Mouse (Mus musculus) G1E (cell line): ENCODE measurements around the gene Arap2. TPM values are rescaled to one million over a fixed set of nuclear protein-coding genes. Genes with fewer than 3 reads are reported as not detected.

Experiments used
- ATAC-seq: 2 replicates; pipeline ENCODE4 v1.8.0; 2016; ENCODE audit warnings: mild to moderate bottlenecking; ENCODE audit not compliant: insufficient number of reproducible peaks, poor library complexity, low FRiP score, severe bottlenecking; ENCODE audit errors: extremely low read depth
- DNase-seq: peaks from one replicate; pipeline ENCODE4 v3.0.0; 2012; ENCODE audit warnings: low spot score
- H3K27me3 ChIP-seq: 2 replicates; pipeline ENCODE4 v1.6.1; 2012; ENCODE audit warnings: mild to moderate bottlenecking, low read length, inconsistent platforms; ENCODE audit not compliant: insufficient read depth
- H3K36me3 ChIP-seq: replicated peaks from 2 replicates; pipeline ENCODE3; 2012; ENCODE audit warnings: mild to moderate bottlenecking, inconsistent platforms
- H3K4me1 ChIP-seq: 2 replicates; pipeline ENCODE4 v1.6.1; 2012; ENCODE audit warnings: low read depth, low read length, inconsistent platforms, mixed read lengths; ENCODE audit not compliant: insufficient read depth
- H3K4me3 ChIP-seq: 2 replicates; pipeline ENCODE4 v1.5.1; 2012; ENCODE audit warnings: low read depth, mild to moderate bottlenecking, inconsistent platforms, low read length, moderate library complexity, mixed read lengths
- H3K9me3 ChIP-seq: replicated peaks from 2 replicates; pipeline ENCODE4 v1.6.1; 2012; ENCODE audit warnings: inconsistent platforms
- CTCF ChIP-seq: IDR thresholded peaks from 2 replicates; pipeline ENCODE4 v1.5.1; 2012; ENCODE audit warnings: low read depth, low read length, inconsistent platforms, mixed read lengths
- GATA1 ChIP-seq: IDR thresholded peaks from 2 replicates; pipeline ENCODE4 v1.6.1; 2012; ENCODE audit warnings: borderline replicate concordance, low read length, inconsistent platforms, mixed read lengths
- GATA2 ChIP-seq: IDR thresholded peaks from 2 replicates; pipeline ENCODE4 v1.6.1; 2012; ENCODE audit warnings: low read depth, low read length, inconsistent platforms, borderline replicate concordance
- POLR2AphosphoS5 ChIP-seq: IDR thresholded peaks from 2 replicates; pipeline ENCODE4 v1.6.1; 2012; ENCODE audit warnings: low read depth, low read length, inconsistent platforms; ENCODE audit not compliant: insufficient replicate concordance
- TAL1 ChIP-seq: conservative IDR thresholded peaks from 2 replicates; pipeline ENCODE4 v1.6.1; 2012; ENCODE audit warnings: low read depth, low read length, inconsistent platforms, mixed read lengths
- polyA plus RNA-seq: library from polyadenylated mRNA; stranded (reverse); fragments of >175 nt; gene quantifications from 2 replicates; pipeline ENCODE4 v1.2.3, GENCODE M21; 2012
- total RNA-seq, 2 experiments: library from RNA; stranded (forward) in 1 of 2; stranded (reverse) in 1 of 2; fragments of 200-1000 nt in 1 of 2; fragments of >200 nt in 1 of 2; fragmentation: Nextera tagmentation in 1 of 2; gene quantifications; 2 replicates each; pipeline ENCODE4 v1.2.3; 2014 to 2017

The Arap2 gene
- total and polyA plus RNA-seq, 3 experiments: 1.0 TPM; not detected in 2

DNA sequence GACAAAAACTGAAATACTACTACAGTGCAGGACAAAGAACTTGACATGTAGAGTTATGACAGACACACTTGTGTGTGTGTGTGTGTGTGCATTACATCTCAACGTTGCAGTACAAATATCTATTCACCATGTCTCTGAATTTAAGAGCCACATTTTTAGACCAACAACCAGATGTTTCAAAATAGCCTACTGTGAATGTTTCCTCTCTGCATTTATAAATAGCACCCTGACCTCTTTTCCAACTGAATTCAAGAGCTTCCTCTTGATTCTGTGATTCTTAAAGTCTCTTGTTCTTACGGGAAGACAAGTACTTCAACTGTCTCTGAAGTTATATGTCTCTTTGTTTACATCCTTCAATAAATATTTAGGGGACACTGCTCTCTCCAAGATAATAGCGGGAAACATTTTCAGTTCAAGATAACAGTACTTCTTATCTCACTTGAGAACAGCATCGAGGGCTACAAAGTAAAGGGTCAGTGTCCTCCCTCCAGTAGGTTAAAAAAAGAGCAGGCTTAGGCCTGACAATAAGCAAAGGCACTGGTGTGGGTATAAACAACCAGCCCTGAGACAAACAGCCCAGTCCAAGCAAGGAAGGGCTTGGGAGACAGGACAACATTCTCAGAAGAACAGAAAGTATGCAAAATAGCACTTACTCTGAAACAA is 3.5 kb downstream of the Arap2 start:
- no peak for ATAC-seq
- Histone ChIP-seq H3K36me3 (no peaks in the 10 kb centered on the region), H3K27me3 (no peaks in the 10 kb centered on the region), H3K4me3 (no peak overlapping the region), H3K4me1 (no peaks in the 10 kb centered on the region), H3K9me3 (peaks cover 14% of the 10 kb centered on the region)
- no peak for TF ChIP-seq GATA1
- TF ChIP-seq POLR2AphosphoS5: no peak
- no peak for TF ChIP-seq TAL1
- TF ChIP-seq CTCF: no peak
- no peak for TF ChIP-seq GATA2
- no peak for DNase-seq

DNA sequence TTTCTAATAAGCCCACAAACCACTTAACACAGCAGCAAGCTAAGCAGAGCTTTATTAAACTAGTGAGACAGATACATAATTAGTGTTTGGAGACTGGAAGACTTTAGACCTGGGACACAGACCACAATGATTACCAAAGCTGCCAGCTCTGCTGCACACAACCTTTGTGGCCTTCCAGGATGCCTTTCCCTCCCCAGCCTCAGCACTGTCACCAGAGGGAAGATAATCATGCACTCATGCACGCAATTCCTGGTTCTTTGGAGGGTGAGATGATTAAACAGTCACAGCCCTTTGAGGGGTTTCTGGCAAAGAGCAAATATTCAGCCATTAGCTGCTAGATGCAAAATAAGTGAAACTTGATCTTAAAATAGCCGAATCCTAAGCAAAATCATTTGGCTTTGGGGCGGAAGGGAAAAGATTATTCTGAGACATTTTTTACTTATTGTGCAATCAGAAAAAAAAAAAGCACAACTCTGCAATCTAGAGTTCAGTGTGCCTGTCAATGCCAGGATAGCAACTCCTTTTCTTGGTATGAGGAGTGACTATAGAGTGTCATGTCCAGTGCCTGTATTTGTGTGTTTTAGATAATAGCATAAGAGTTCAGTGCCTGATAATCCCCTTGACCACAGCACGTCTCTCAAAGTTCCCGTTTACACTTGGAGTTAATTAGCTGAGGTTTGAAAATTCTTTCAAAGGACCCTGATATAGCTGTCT is 5.0 kb downstream of the Arap2 start:
- Histone ChIP-seq H3K4me1 (no peaks in the 10 kb centered on the region), H3K27me3 (no peaks in the 10 kb centered on the region), H3K9me3 (peaks cover 8% of the 10 kb centered on the region; the same call in 1 of the 2 replicates), H3K4me3 (no peak overlapping the region), H3K36me3 (no peaks in the 10 kb centered on the region)
- DNase-seq (no peak), ATAC-seq (no peak)
- TF ChIP-seq GATA2: no peak
- TF ChIP-seq GATA1: no peak
- TF ChIP-seq POLR2AphosphoS5: no peak
- no peak for TF ChIP-seq TAL1
- TF ChIP-seq CTCF: no peak

GRCm38 (mm10) chr5:62755808-62756527 is 10.0 kb downstream of the Arap2 start:
- H3K4me3 ChIP-seq: no peak overlapping the region
- ATAC-seq: no peak
- TF ChIP-seq GATA1: no peak
- no peak for TF ChIP-seq TAL1
- no peak for TF ChIP-seq GATA2
- TF ChIP-seq POLR2AphosphoS5: no peak
- no peak for TF ChIP-seq CTCF
- H3K36me3 ChIP-seq: no peaks in the 10 kb centered on the region
- no peak for DNase-seq
- H3K4me1 ChIP-seq: no peaks in the 10 kb centered on the region
- H3K9me3 ChIP-seq: 0 out of 2 replicates have a peak, but pooled peaks cover 4% of the 10 kb centered on the region
- no peaks in the 10 kb centered on the region for H3K27me3 ChIP-seq

DNA sequence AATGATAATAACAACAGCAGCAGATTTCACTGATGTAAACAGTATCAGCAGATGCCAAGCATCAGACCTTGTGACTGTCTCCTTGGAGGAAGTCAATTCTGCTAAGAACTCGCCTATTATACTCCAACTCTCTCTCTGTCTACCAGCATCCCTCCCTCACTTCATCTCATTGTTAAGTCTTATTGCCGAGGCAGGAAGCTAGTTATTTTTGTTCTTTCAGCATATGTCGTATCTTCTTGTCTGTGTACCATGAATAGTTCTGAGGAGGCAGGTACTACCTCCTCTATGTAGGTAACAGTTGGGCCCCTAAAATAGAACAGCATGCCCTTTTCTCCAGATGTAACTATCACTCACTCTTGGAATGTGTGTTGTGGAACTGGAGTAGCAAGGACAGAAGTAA is 13.0 kb downstream of the Arap2 start:
- no peak for TF ChIP-seq GATA2
- no peak for TF ChIP-seq GATA1
- TF ChIP-seq CTCF: no peak
- no peak for TF ChIP-seq TAL1
- Histone ChIP-seq H3K36me3 (no peaks in the 10 kb centered on the region), H3K4me3 (no peak overlapping the region), H3K9me3 (no peaks in the 10 kb centered on the region), H3K4me1 (no peaks in the 10 kb centered on the region), H3K27me3 (no peaks in the 10 kb centered on the region)
- ATAC-seq (no peak), DNase-seq (no peak)

DNA sequence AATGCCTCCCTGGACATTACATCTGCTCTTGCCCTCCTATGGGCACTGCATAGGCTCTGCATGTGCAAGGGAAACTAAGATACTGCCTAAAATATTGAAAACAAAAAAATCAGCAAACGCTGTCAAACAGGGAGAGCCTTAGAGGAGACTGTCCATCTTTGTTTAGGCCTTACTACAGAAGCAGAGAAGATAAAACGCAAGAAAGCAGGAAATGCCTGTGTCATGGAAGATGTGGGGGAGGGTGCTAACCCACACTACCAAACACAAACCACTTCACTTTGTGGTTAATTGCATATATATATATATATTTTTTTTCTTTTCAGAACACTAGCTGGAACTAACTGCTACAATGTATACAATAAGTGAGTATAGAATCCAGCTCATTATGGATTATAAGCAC is 14.3 kb downstream of the Arap2 start:
- Histone ChIP-seq H3K4me3 (no peak overlapping the region), H3K9me3 (no peaks in the 10 kb centered on the region; the same call in 1 of the 2 replicates), H3K36me3 (no peaks in the 10 kb centered on the region), H3K27me3 (no peaks in the 10 kb centered on the region), H3K4me1 (no peaks in the 10 kb centered on the region)
- no peak for TF ChIP-seq POLR2AphosphoS5
- no peak for TF ChIP-seq TAL1
- no peak for TF ChIP-seq GATA2
- TF ChIP-seq GATA1: no peak
- TF ChIP-seq CTCF: no peak
- DNase-seq (no peak), ATAC-seq (no peak)

DNA sequence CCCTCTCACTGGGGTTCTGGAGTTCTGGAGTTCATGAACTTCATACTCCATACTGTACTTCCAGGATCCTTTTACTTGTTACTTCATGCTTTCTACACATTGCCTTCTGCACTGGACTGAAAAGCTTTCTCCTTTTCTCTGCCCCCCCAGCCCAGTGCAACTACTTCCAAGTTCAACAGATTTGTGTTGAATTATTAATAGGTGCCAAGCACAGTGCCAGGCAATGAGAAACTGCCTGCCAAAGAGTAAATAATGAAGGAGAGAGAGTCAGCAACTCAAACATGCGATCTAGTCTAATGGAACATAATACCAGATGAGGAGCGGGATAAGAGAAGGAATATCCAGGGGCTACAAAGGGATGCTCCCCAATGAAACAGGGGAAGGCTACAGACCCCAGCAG is 17.8 kb downstream of the Arap2 start:
- Histone ChIP-seq H3K27me3 (no peaks in the 10 kb centered on the region), H3K36me3 (no peaks in the 10 kb centered on the region), H3K4me3 (no peak overlapping the region), H3K4me1 (no peaks in the 10 kb centered on the region), H3K9me3 (no peaks in the 10 kb centered on the region; the same call in 1 of the 2 replicates)
- no peak for ATAC-seq
- TF ChIP-seq POLR2AphosphoS5 (no peak), GATA2 (no peak), TAL1 (no peak), GATA1 (no peak), CTCF (no peak)
- no peak for DNase-seq
